Mouse (Mus musculus) midbrain, embryonic 15.5 days (tissue): ENCODE measurements around the gene Nedd8. TPM values are rescaled to one million over a fixed set of nuclear protein-coding genes. Genes with fewer than 3 reads are reported as not detected.

Source experiments
- ATAC-seq: fragments of 200-750 bp; cut with Nextera tagmentation; replicated peaks from 2 replicates; pipeline ENCODE4 v1.8.0; 2017; ENCODE audit warnings: moderate TSS enrichment
- H3K27ac ChIP-seq: fragments of 300-500 bp; sonication (generic); 2 replicates; pipeline ENCODE4 v1.5.1; 2015; ENCODE audit warnings: mild to moderate bottlenecking, inconsistent platforms
- H3K27me3 ChIP-seq: fragments of 300-500 bp; sonication (generic); replicated peaks from 2 replicates; pipeline ENCODE4 v1.6.1; 2015; ENCODE audit warnings: inconsistent platforms
- H3K36me3 ChIP-seq: fragments of 300-500 bp; sonication (generic); replicated peaks from 2 replicates; pipeline ENCODE4 v1.6.1; 2015; ENCODE audit warnings: inconsistent platforms
- H3K4me1 ChIP-seq: fragments of 300-500 bp; sonication (generic); 2 replicates; pipeline ENCODE4 v1.6.1; 2015; ENCODE audit warnings: inconsistent platforms
- H3K4me2 ChIP-seq: fragments of 300-500 bp; sonication (generic); 2 replicates; pipeline ENCODE4 v1.6.1; 2015; ENCODE audit warnings: inconsistent platforms, mild to moderate bottlenecking, moderate library complexity
- H3K4me3 ChIP-seq: fragments of 300-500 bp; sonication (generic); 2 replicates; pipeline ENCODE4 v1.5.1; 2015; ENCODE audit warnings: mild to moderate bottlenecking, inconsistent platforms
- H3K9ac ChIP-seq: fragments of 300-500 bp; sonication (generic); 2 replicates; pipeline ENCODE4 v1.6.1; 2015; ENCODE audit warnings: mild to moderate bottlenecking, inconsistent platforms
- H3K9me3 ChIP-seq: fragments of 300-500 bp; sonication (generic); 2 replicates; pipeline ENCODE4 v1.6.1; 2016; ENCODE audit warnings: inconsistent platforms
- WGBS: fragments of 180-500 bp; shearing (Covaris S2); methylation state at CpG from one replicate; pipeline ENCODE4 v1.1.7; 2015; ENCODE audit warnings: mixed read lengths; 5-methylcytosine and 5-hydroxymethylcytosine counted together
- polyA plus RNA-seq: library from polyadenylated mRNA; unstranded; fragments of >200 nt; fragmentation: Nextera tagmentation; extraction: Ambion mirVana; gene quantifications from 2 replicates; pipeline ENCODE4 v1.2.1, GENCODE M21; 2015

Nedd8 gene
- polyA plus RNA-seq, 1 experiment from 2014 or later, result 550 TPM

DNA sequence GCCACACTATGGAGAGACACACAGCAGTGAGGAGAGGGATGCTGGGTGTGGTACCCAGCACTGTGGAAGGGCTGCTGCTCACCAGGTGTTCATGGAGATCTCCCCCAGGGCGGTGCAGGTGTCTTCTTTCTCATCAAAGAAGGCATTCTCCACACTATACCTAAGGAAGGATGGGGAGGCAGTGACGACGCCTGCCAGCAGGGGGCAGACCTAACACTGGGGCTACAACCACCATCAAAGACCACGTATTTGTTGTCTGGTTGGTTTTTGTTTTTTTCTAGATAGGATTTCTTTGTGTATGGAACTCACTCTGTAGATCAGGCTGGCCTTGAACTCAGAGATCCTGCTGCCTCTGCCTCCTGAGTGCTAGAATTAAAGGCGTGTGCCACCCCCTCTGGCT is 42.6 kb downstream of the Nedd8 start:
- Histone ChIP-seq H3K9ac (no peak overlapping the region), H3K4me1 (peaks cover 5% of the 10 kb centered on the region; the same call in 1 of the 2 replicates), H3K4me2 (no peak overlapping the region), H3K27me3 (no peaks in the 10 kb centered on the region), H3K4me3 (no peak overlapping the region), H3K9me3 (no peaks in the 10 kb centered on the region), H3K27ac (no peak overlapping the region), H3K36me3 (peaks cover 83% of the 10 kb centered on the region)
- 62% methylated on average over 5 of the region's 5 CpGs for WGBS
- ATAC-seq, result no peak

DNA sequence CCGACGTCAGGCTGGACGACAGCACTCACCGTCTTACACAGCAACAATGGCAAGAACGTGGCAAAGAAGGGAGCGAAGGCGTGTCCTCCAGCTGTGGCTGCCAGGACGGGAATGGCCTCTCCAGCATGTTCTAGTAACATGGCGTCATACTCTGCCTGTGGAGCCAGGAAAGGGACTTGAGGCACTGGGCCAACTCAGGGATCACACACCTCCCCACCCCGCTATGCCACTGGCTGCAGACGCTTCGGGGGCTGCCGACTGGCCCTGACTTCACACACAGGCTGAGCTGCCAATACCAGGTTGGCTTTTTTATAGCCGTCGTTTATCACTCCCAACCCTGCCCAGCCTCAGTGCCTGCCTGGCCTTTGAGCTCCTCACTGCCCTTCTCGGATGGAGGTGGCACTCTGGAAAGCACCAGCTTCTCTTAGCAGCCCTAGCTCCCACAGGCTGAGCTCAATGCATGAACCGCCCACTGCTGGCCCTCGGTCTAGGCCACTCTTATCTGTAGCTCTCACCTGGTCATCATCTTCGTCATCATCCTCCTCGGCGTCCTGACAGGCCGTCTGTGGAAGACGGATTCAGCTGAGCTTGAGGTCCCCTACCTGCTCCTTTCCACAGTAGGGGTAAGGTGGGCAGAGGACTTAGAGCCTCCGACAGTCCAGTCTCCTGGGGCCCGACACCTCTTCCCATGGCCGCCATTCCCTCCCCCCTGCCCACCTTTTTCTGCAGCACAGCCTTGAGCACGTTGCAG is 43.7 kb downstream of the Nedd8 start:
- WGBS, result 95% methylated on average over 27 of the region's 27 CpGs
- H3K9ac ChIP-seq, result no peak overlapping the region
- no peak overlapping the region for H3K4me3 ChIP-seq
- H3K9me3 ChIP-seq, result no peaks in the 10 kb centered on the region
- H3K36me3 ChIP-seq, result peaks cover 78% of the 10 kb centered on the region
- H3K27ac ChIP-seq, result no peak overlapping the region
- ATAC-seq, result no peak
- no peak overlapping the region for H3K4me2 ChIP-seq
- no peaks in the 10 kb centered on the region for H3K27me3 ChIP-seq
- H3K4me1 ChIP-seq, result no peaks in the 10 kb centered on the region

DNA sequence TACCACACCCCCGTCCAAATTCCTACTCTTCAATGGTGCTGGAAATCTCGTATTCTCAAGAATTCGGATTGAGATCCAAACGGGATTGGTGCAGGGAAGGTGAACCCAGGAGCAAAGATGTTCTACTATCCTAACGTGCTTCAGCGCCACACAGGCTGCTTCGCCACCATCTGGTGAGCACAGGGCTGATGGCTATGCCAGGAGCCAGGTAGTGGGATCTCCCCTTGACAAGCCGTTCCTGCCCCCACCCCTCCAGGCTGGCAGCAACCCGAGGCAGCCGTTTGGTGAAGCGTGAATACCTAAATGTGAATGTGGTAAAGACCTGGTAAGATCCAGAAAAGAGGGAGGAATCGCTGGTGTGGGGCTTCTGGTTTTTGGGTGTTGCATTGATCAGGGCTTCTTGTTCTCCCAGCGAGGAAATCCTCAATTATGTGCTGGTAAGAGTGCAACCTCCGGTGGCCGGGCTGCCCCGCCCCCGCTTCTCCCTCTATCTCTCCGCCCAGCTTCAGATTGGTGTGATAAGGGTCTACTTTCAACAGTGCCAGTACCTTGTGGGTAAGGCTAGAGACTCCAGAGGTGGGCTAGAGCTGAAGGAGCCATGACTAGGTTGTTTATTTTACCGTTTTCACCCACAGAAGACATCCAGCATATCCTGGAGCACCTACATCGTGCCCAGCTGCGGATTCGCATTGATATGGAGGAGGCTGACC is 53.3 kb downstream of the Nedd8 start:
- Histone ChIP-seq H3K36me3 (no peaks in the 10 kb centered on the region), H3K4me3 (peak overlapping the region; percentile 24), H3K4me2 (peak overlapping the region; percentile 31), H3K9me3 (no peaks in the 10 kb centered on the region), H3K4me1 (no peaks in the 10 kb centered on the region), H3K27me3 (no peaks in the 10 kb centered on the region), H3K27ac (no peak overlapping the region), H3K9ac (no peak overlapping the region)
- WGBS, result 58% methylated on average over 22 of the region's 22 CpGs
- no peak for ATAC-seq

GRCm38 (mm10) chr14:55617822-55618221 is 54.1 kb downstream of the Nedd8 start, which contains the start of gene Rec8:
Gene Rec8, plus strand, starts transcription at chr14:55618037.
- Histone ChIP-seq H3K4me1 (no peaks in the 10 kb centered on the region), H3K9me3 (no peaks in the 10 kb centered on the region), H3K4me2 (peak within 1 kb of the TSS; percentile 31), H3K36me3 (no peaks in the 10 kb centered on the region), H3K27ac (no peak within 1 kb of the TSS), H3K9ac (no peak within 1 kb of the TSS), H3K27me3 (no peaks in the 10 kb centered on the region), H3K4me3 (peak within 1 kb of the TSS; percentile 24)
- 21% methylated on average over 21 of the region's 21 CpGs for WGBS
- ATAC-seq, result peak; percentile 77

GRCm38 (mm10) chr14:55616844-55617243 is 55.1 kb downstream of the Nedd8 start:
- no peaks in the 10 kb centered on the region for H3K36me3 ChIP-seq
- no peak overlapping the region for H3K4me2 ChIP-seq
- no peak overlapping the region for H3K9ac ChIP-seq
- no peaks in the 10 kb centered on the region for H3K9me3 ChIP-seq
- no peak for ATAC-seq
- H3K4me3 ChIP-seq, result no peak overlapping the region
- no peak overlapping the region for H3K27ac ChIP-seq
- no peaks in the 10 kb centered on the region for H3K27me3 ChIP-seq
- 94% methylated on average over 2 of the region's 2 CpGs for WGBS
- H3K4me1 ChIP-seq, result no peaks in the 10 kb centered on the region

- Histone ChIP-seq H3K9ac (no peak overlapping the region), H3K9me3 (no peaks in the 10 kb centered on the region), H3K27me3 (no peaks in the 10 kb centered on the region), H3K4me1 (no peaks in the 10 kb centered on the region), H3K4me3 (no peak overlapping the region), H3K36me3 (no peaks in the 10 kb centered on the region), H3K4me2 (no peak overlapping the region), H3K27ac (no peak overlapping the region)
- no peak for ATAC-seq
- 60% methylated on average over 2 of the region's 2 CpGs for WGBS
These were observed 56.0 kb downstream of the Nedd8 start for GRCm38 (mm10) chr14:55615876-55616275.

DNA sequence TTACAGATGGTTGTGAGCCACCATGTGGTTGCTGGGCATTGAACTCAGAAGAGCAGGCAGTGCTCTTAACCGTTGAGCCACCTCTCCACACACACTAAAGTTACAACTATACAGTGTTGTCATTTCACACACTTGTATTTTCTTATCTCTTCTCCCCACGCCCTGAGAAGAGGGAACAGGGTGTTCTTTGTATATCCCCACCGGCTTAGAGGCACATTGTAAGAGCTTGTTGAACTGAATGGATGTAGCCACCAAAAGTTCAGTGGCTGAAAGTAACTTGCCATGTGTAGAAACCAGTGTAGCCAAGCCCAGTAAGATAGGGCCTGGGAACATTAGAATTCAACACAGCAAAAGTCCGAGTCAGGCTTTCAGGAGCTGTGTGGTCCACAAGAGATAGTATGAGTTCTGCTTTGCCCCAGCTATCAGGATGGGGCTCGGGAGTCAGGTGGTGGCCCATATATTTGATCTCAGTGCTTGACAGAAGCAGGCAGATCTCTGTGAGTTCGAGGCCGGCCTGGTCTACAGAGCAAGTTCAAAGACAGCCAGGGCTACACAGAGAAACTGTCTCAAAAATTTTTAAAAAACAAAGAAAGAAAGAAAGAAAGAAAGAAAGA is 57.3 kb downstream of the Nedd8 start:
- Histone ChIP-seq H3K27me3 (no peaks in the 10 kb centered on the region), H3K4me1 (no peaks in the 10 kb centered on the region), H3K36me3 (peaks cover 3% of the 10 kb centered on the region; the same call in 1 of the 2 replicates), H3K9ac (no peak overlapping the region), H3K9me3 (no peaks in the 10 kb centered on the region), H3K27ac (no peak overlapping the region), H3K4me3 (no peak overlapping the region), H3K4me2 (no peak overlapping the region)
- 81% methylated on average over 7 of the region's 7 CpGs for WGBS
- no peak for ATAC-seq

- H3K27ac ChIP-seq, result no peak overlapping the region
- no peak overlapping the region for H3K4me3 ChIP-seq
- no peaks in the 10 kb centered on the region for H3K4me1 ChIP-seq
- H3K27me3 ChIP-seq, result no peaks in the 10 kb centered on the region
- H3K9ac ChIP-seq, result no peak overlapping the region
- H3K36me3 ChIP-seq, result peaks cover 13% of the 10 kb centered on the region
- H3K9me3 ChIP-seq, result no peaks in the 10 kb centered on the region
- H3K4me2 ChIP-seq, result no peak overlapping the region
- WGBS, result 63% methylated on average over 6 of the region's 6 CpGs
- ATAC-seq, result no peak
These were observed 58.6 kb downstream of the Nedd8 start for GRCm38 (mm10) chr14:55613346-55613745.

Other genes starting within 250 kb of the Nedd8 start
- gene Dhrs4, start 193.4 kb downstream of the Nedd8 start, polyA plus RNA-seq, result 20.8 and 21.6 TPM in 2 replicates
- 32.4 and 36.1 TPM in 2 replicates for gene Carmil3, start 181.5 kb downstream of the Nedd8 start, polyA plus RNA-seq
- 1.9 and 2.1 TPM in 2 replicates for gene Cpne6, start 161.7 kb downstream of the Nedd8 start, polyA plus RNA-seq
- 0.15 and 0.17 TPM in 2 replicates for gene Nrl, start 147.1 kb downstream of the Nedd8 start, polyA plus RNA-seq
- 25.4 and 28.0 TPM in 2 replicates for gene Pck2, start 131.9 kb downstream of the Nedd8 start, polyA plus RNA-seq
- 129 and 135 TPM in 2 replicates for gene Dcaf11, start 112.1 kb downstream of the Nedd8 start, polyA plus RNA-seq
- gene A730061H03Rik, start 111.7 kb downstream of the Nedd8 start, polyA plus RNA-seq, result 1.4 TPM in 1 of 2 replicates, not detected in the other
- gene Fitm1, start 96.5 kb downstream of the Nedd8 start, polyA plus RNA-seq, result 0.23 TPM in 1 of 2 replicates, not detected in the other
- gene Psme1, start 94.0 kb downstream of the Nedd8 start, polyA plus RNA-seq, result 215 and 217 TPM in 2 replicates
- gene Emc9, start 86.8 kb downstream of the Nedd8 start, polyA plus RNA-seq, result 29.3 and 32.9 TPM in 2 replicates
- gene Psme2, start 81.0 kb downstream of the Nedd8 start, polyA plus RNA-seq, result 150 and 184 TPM in 2 replicates
- 23.0 and 24.2 TPM in 2 replicates for gene Rnf31, start 80.4 kb downstream of the Nedd8 start, polyA plus RNA-seq
- gene Irf9, start 68.6 kb downstream of the Nedd8 start, polyA plus RNA-seq, result 10.0 and 13.5 TPM in 2 replicates
- 6.5 and 6.6 TPM in 2 replicates for gene Rec8, start 54.1 kb downstream of the Nedd8 start, polyA plus RNA-seq
- gene Ipo4, start 36.2 kb downstream of the Nedd8 start, polyA plus RNA-seq, result 116 and 121 TPM in 2 replicates
- 0.79 and 1.1 TPM in 2 replicates for gene Gm49378, start 34.2 kb downstream of the Nedd8 start, polyA plus RNA-seq
- gene Tm9sf1, start 28.3 kb downstream of the Nedd8 start, polyA plus RNA-seq, result 63.0 and 65.0 TPM in 2 replicates
- 0.41 and 0.43 TPM in 2 replicates for gene Tssk4, start 21.9 kb downstream of the Nedd8 start, polyA plus RNA-seq
- gene Mdp1, start 11.6 kb downstream of the Nedd8 start, polyA plus RNA-seq, result 77.1 and 79.5 TPM in 2 replicates
- gene Gmpr2, start 183 bp downstream of the Nedd8 start, polyA plus RNA-seq, result 42.8 and 43.1 TPM in 2 replicates
- 25.6 TPM in 2 replicates for gene Tinf2, start 9.7 kb upstream of the Nedd8 start, polyA plus RNA-seq
- 0.20 and 0.27 TPM in 2 replicates for gene Tgm1, start 41.8 kb upstream of the Nedd8 start, polyA plus RNA-seq
- 56.7 and 61.4 TPM in 2 replicates for gene Rabggta, start 50.1 kb upstream of the Nedd8 start, polyA plus RNA-seq
- 61.6 and 68.7 TPM in 2 replicates for gene Dhrs1, start 73.6 kb upstream of the Nedd8 start, polyA plus RNA-seq
- 28.7 and 31.8 TPM in 2 replicates for gene Nop9, start 73.6 kb upstream of the Nedd8 start, polyA plus RNA-seq
- 0.25 and 0.66 TPM in 2 replicates for gene Cideb, start 86.3 kb upstream of the Nedd8 start, polyA plus RNA-seq
- 0.67 and 0.70 TPM in 2 replicates for gene Ltb4r2, start 89.3 kb upstream of the Nedd8 start, polyA plus RNA-seq
- gene Ltb4r1, start 93.8 kb upstream of the Nedd8 start, polyA plus RNA-seq, result 0.41 and 0.59 TPM in 2 replicates
- gene Adcy4, start 112.0 kb upstream of the Nedd8 start, polyA plus RNA-seq, result 5.7 and 6.2 TPM in 2 replicates
- gene Ripk3, start 116.7 kb upstream of the Nedd8 start, polyA plus RNA-seq, result 2.3 and 2.7 TPM in 2 replicates
- 8.4 and 10.8 TPM in 2 replicates for gene Nfatc4, start 151.0 kb upstream of the Nedd8 start, polyA plus RNA-seq
- gene Nynrin, start 181.9 kb upstream of the Nedd8 start, polyA plus RNA-seq, result 12.4 and 13.6 TPM in 2 replicates
- 0.19 and 0.20 TPM in 2 replicates for gene Cbln3, start 212.3 kb upstream of the Nedd8 start, polyA plus RNA-seq
- 10.9 and 11.4 TPM in 2 replicates for gene Khnyn, start 212.8 kb upstream of the Nedd8 start, polyA plus RNA-seq
- 169 and 175 TPM in 2 replicates for gene Sdr39u1, start 228.2 kb upstream of the Nedd8 start, polyA plus RNA-seq